Mouse (Mus musculus) heart, adult 18-20 months (tissue): ENCODE measurements around the gene Gpc6. TPM values are rescaled to one million over a fixed set of nuclear protein-coding genes. Genes with fewer than 3 reads are reported as not detected.

ENCODE experiments used
- DNase-seq, 2 experiments: peaks; one replicate each; pipeline ENCODE4 v3.0.0; 2021 to 2022; ENCODE audit warnings: mixed read lengths in 1 of 2
- total RNA-seq, 2 experiments: library from RNA; stranded (reverse); gene quantifications; 2 replicates each; pipeline ENCODE4 v1.2.3; 2021

Gpc6 gene
- total RNA-seq, 2 experiments from 2014 or later = 9.7 to 10.5 TPM

GRCm38 (mm10) chr14:117452150-117452549, 527.0 kb downstream of the Gpc6 start:
- no peak for DNase-seq

DNA sequence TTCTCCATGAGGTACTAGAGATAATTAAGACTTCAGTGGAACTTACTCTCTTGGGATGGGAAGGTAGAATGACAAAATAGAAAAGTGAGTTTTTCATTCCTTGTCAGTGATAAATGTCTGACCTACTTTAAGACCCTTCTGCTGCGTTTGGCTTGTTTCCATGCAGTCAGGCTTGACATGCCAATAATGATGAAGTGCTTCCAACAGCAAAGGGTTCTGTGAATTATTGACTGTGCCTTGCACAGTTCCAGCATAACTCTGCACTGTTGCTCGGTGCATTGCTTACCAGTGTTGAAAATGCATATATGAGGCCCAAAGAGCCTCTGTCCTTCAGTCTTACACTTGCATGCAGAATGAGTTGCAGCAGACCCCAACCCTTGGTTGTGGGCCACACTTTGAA, 548.3 kb downstream of the Gpc6 start:
- no peak for DNase-seq

DNA sequence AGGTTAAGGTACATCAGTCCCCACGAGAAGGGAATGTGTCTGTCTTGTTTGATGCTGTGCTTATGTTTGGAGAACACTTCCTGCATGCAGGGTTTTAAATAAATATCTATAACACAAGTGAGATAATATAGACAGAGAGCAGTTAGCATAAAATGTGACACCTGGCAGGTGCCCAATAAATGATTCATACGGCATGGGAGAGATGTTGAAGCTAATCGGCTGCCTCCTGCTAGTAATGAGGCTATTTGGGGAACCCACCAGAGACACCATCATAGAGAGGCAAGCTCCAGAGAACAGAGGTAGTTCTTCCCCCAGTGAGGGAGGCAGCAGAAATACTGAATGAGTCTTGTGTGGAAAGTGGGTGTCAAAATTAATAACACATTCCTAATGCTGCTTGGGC, 553.8 kb downstream of the Gpc6 start:
- no peak for DNase-seq

GRCm38 (mm10) chr14:117487161-117487754, 562.1 kb downstream of the Gpc6 start:
- no peak for DNase-seq

DNA sequence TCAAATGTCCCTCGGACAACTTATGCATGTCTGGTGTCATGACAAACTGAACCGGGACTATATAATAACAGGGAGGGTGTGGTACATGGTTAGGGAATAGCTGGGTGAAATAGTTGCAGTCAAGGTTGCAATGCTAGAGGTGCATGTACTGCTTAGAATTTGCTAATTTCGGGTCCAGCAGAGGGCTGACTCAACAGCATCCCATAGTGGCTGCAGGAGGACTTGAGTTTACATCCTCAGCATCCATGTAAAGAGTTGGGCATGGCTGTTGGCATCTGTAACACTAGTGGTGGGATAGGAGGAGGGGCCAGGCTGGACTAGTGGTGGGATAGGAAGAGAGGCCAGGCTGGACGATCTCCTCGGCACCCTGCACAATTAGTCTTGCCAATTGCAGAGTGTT, 565.4 kb downstream of the Gpc6 start:
- DNase-seq = no peak

GRCm38 (mm10) chr14:117495118-117495517, 570.0 kb downstream of the Gpc6 start:
- DNase-seq = no peak

- no peak for DNase-seq
Measured at GRCm38 (mm10) chr14:117498785-117499184, 573.7 kb downstream of the Gpc6 start.

DNA sequence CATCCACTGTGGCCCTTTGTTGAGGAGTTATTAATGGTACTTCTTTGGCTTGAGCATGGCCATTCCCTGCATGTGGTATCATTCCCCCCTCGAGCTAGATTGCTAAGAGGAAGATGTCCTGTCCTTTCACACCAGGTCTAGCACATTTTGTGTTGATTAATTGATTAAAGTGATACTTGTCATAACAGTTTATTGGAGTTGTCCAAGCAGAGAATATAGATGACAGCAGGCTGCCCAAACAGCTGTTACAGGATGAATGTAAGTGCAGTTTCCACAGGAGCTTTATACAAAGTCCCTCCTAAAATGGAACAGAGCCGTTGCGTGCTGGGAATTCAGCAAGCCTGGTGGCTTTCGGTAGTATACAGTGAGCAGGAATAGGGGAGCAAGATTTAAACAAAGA, 574.2 kb downstream of the Gpc6 start:
- no peak for DNase-seq

DNA sequence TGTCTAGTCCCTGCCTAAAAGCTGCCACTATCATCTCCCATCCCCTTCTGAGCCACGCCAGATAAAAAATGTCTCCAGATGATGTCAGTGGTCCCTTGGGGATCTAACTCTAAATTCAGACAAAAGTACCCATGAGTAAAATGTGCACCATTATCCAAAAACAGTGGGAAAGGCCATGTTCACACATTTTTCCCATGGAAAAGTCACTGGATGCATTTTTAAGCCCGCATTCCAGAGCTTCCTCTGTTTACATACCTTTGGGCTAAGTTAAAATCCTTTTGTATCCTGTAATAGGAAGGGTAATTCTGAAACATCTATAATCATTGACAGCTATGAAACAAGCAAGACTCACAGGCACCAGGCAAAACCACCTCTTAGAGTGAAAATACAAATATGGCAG, 589.7 kb downstream of the Gpc6 start:
- DNase-seq = no peak

- DNase-seq = peak in 1 of 2 experiments; percentile 7
Measured at GRCm38 (mm10) chr14:117519574-117519973, 594.5 kb downstream of the Gpc6 start.

- DNase-seq = no peak
Measured at GRCm38 (mm10) chr14:117520706-117521105, 595.6 kb downstream of the Gpc6 start.

GRCm38 (mm10) chr14:117525133-117525532, 600.0 kb downstream of the Gpc6 start:
- no peak for DNase-seq

GRCm38 (mm10) chr14:117527053-117527452, 601.9 kb downstream of the Gpc6 start:
- no peak for DNase-seq

DNA sequence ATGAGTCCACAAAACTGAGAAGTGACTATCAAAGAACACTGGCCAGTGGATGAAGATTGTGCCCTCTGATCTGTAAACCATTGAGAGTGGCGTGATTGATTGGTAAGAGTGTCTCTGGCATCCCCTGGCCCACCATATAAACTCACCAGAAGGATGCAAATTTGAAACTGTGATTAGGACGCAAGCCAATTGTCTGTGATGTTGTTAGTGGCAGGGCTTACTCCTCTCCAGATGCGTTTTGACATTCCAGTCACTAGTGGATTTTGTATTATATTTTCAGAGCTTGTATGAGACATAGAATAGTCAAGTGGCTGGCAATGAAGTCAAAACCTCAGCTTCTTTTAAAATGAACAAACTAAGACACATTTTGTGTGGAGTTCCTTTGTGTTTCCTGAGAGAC, 604.3 kb downstream of the Gpc6 start:
- DNase-seq = no peak

DNA sequence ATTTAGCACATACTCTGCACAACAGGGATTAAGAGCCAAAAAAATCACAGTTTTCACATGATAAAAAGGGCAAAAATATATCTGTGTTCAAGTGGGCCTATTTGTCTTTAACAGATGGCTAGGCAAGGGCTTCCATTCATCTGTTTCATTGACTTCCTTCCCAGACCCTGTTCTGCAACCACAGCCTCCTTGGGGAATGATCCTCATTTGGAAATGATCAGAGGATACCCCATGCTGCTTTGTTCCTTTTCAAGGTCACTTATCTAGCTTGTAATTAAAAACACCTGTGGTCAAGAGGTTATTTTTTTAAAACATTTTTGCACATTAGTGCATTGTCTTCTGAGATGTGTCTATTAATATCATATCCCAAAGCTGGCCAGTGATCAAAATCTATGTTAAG, 627.7 kb downstream of the Gpc6 start:
- DNase-seq = peak in 1 of 2 experiments; percentile 31

DNA sequence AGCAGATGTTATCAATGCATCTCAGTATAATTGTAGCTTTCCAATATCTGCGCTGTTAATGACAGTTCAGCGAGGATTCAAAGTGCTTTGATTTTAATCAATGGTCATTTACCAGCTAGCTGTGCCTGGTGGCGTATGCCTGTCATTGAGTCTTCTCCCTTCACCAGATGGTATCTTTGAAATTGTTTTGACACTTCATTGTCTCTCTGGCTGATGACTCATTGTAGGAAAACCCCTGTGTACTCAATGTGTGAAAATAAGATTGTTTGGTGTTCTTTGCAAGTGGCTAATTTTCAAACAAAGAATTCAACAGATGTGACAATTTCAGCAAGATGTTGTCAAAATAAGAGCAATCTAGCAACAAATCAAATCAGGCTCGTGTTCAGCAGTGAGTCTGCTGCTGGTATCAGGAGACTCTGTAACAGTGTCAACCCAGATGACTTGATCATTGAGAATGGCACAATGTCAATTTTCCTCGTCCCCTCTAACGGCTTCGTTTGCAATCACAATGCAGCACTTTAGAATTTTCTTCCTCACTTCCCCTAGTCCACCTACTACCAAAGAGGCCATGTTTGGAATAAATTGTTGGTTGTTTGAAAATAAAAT, 631.7 kb downstream of the Gpc6 start:
- no peak for DNase-seq

DNA sequence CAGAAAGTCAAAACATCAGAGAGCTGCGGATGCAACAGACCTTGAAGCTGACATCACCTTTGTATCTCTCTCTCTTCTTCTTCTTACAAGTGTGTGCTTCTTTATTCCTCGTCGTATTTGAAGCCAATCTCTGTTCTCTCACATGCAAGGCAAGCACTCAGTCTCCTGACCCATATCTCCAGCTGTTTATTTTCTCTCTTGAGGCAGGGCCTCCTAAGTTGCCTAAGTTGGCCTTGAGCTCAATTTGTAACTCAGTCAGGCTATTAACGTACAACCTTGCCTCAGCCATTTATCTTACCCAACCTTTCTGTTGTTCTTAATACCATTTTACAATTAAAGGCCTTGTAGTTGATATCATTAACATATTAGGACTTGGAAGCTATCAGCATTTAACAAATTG, 637.0 kb downstream of the Gpc6 start:
- DNase-seq = no peak

GRCm38 (mm10) chr14:117569278-117569677, 644.2 kb downstream of the Gpc6 start:
- DNase-seq = no peak

DNA sequence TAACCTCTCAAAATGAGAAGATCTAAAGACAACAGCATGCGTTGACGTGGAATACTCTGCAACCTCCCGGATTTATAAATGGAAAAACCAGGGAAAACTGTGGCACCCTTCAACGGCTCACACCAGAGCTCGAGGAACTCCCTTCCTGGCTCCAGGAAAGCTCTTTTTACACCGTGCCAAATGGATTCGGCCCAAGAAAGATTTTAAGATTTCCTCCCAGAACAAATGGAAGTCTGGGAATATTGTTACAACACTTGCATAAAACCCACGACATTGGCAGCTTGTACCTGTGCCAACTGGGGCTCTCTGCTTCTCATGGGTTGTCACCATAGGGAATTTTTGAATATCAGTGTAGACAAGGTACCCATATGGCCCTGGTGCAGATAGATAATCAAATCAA, 647.1 kb downstream of the Gpc6 start:
- peak; percentile 32 to 52 for DNase-seq

DNA sequence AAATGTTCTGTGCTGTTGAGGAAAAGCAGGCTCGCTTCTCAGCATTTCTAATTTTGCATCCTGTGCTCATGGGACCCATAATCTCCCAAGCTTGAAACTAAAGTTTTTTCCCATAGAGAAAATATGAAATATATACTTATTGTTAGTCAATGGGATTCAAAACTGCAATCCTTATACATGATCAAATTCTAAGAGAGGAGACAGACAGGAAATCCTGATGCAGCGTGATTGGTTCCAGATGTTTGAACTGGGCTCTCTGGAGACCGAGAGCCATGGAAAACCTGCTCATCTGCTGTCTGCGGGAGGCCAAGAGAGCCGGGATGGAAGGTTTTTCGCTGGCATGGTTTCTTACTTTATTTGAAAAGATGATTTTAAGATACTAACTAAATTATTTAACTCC, 649.1 kb downstream of the Gpc6 start:
- peak; percentile 14 to 17 for DNase-seq

GRCm38 (mm10) chr14:117581740-117582139, 656.6 kb downstream of the Gpc6 start:
- DNase-seq = no peak

GRCm38 (mm10) chr14:117599758-117600157, 674.6 kb downstream of the Gpc6 start:
- no peak for DNase-seq

DNA sequence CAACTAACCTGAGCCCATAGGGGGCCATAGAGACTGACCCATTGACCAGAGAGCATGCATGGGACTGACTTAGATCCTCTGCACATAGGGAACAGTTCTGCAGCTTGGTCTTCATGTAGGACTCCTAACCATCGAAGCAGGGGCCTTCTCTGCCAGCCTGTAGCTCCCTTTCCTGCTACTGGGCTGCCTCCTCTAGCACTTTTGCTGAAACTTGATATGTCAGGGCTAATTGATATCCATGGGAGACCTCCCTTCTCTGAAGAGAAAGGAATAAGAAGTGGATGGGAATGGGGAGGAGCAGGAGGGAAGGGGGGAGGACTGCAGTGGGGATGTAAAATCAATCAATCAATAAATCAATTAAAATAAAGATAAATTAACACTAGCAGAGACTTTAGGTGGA, 678.7 kb downstream of the Gpc6 start:
- DNase-seq = no peak

- no peak for DNase-seq
Measured at GRCm38 (mm10) chr14:117605750-117606149, 680.6 kb downstream of the Gpc6 start.
